Mouse (Mus musculus): ENCODE data around the gene Vwa3b. TPM values are rescaled to one million over a fixed set of nuclear protein-coding genes. Genes with fewer than 3 reads are reported as not detected.

Vwa3b gene
- total RNA-seq, 2 experiments from 2014 or later, result 0.69 to 0.83 TPM

Other genes starting within 250 kb of the Vwa3b start
- gene Tmem131, start 82.9 kb upstream of the Vwa3b start, total RNA-seq (2021), result 10 to 100 TPM; 40.1 to 46.7 TPM
- 1 to 10 TPM; 1.5 to 1.7 TPM for gene Cnga3, start 187.8 kb downstream of the Vwa3b start, total RNA-seq (2021)

Measured in adrenal gland, postnatal 36 days (tissue).